Mouse (Mus musculus) adrenal gland, adult (tissue): ENCODE measurements around the gene Fam221a.
A peak's percentile ranks its signal among the peaks of the same experiment; 100 is the strongest.

Source experiments
- DNase-seq, 2 experiments: peaks; one replicate each; pipeline ENCODE4 v3.0.0; 2022 to 2023; ENCODE audit warnings: low spot score in 1 of 2; ENCODE audit not compliant: inconsistent age in 2 of 2

Fam221a gene

GRCm38 (mm10) chr6:49367159-49368054 lies at the start of gene Fam221a:
Gene Fam221a, plus strand, starts transcription at chr6:49367739.
- DNase-seq: peak; percentile 90 to 95

- DNase-seq: peak; percentile 98 to 99
Observed at GRCm38 (mm10) chr6:49318966-49319594, 48.5 kb upstream of the Fam221a start, which contains the start of gene Ccdc126. Gene Ccdc126, plus strand, starts transcription at chr6:49319274.

DNA sequence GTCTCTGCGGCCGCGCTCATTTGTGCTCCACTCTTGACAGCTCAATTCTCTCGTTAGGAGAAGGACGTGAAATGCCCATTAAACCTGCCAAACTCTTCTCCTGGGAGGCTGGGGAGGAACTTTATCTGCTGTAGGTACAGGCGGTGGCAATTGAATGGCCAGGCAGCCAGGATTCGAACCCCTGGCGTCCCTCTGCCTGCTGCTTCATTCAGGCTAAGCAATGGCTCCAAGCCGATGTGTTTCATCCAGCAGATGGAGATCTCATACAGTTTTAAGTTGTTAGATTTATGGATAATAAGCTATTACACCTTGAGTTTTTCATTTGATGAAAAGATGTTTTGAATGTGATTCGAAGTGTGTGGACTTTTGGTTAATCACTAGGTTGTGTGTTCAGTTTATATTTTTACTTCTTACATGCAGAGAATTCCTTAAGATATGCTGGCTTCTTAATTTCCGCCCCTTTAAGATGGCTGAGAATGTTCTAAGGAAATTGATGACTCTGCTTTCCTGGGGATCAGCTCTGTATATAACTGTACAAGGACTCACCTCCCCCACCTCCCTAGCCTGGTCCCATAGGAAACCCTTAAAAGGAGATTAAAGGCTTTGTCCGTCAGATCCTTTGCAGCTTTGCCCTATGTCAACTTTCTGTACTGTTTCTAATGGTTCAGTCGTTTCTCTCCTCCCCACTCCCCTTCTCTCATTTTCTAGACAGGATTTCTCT lies 47.8 kb upstream of the Fam221a start:
- no peak for DNase-seq

DNA sequence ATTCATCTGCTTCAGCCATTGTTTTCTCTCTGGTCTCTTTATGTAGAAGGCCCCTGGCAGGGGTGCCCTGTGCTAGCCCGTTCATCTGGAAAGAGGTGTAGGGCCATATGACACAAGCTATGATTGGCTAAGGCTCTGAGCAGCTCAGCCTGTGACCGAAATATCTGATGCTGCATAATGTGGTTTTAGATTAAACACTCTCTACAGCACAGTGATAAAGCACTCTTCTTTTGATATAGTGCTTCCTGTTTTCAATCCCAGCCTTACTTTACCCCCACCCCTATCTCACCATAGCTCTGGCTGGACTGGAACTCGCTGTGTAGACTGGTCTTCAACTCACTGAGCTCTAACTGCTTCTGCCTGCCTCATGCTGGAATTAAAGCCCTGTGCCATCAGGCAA lies 46.2 kb upstream of the Fam221a start:
- DNase-seq: no peak

DNA sequence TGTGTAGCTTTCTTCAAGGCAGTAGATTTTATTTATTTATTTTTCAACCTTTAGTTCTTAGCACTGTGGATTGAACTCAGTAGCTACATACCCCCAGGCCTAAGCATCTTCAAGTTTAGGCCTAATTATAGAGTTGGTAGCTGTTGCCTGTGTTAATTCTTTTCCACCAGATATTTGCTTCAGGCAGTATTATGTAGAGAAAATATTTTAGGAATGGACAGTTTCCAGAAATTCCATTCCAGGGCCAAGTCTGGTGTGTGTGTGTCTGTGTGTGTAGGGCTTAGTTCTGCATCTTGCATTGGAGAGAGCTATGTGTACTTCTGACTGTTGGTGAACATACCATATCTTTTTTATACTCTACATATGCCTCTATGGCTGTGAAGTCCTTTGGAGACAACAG lies 45.5 kb upstream of the Fam221a start:
- peak in 1 of 2 experiments; percentile 44 for DNase-seq

DNA sequence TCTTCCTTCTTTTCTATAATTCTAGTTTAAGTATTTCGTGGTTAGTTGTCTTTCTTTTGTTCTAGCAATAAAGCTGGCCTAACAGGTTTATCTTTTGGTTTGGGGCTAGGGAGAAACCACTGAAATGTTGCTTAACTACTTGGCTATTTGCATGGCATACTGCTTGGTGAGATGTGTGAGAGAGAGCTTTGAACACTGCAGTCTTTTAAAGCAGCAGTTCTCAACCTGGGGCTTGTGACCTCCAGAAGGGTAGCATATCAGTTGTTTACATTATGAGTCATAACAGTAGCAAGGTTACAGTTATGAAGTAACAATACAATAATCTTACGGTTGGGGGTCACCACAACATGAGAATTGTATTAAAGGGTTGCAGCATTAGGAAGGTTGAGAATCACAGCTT lies 44.6 kb upstream of the Fam221a start:
- DNase-seq: peak; percentile 20 to 69

GRCm38 (mm10) chr6:49324528-49324927 lies 43.0 kb upstream of the Fam221a start:
- no peak for DNase-seq

DNA sequence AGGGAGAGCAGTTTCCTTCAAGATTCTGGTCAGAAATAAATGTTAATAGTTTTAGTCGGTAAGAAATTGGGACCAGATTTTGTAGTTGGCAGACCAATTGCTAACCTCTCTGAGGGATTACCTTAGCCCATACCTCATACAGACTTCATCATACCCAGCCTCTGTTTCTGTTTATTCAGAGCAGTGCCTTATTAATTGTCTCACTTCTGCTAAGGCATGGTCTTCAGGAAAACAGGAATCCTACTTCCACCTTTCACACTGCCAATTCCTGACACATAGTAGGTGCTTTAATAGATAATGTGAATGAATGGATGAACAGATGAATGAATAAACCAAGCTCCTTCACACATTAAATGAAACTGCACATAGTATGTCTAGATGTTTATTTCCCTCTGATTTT lies 42.2 kb upstream of the Fam221a start:
- no peak for DNase-seq

- no peak for DNase-seq
Observed at GRCm38 (mm10) chr6:49326846-49327245, 40.7 kb upstream of the Fam221a start.

- peak in 1 of 2 experiments; percentile 79 for DNase-seq
Observed at GRCm38 (mm10) chr6:49331369-49332059, 36.0 kb upstream of the Fam221a start.

- DNase-seq: peak; percentile 28 to 69
Observed at GRCm38 (mm10) chr6:49332060-49332370, 35.5 kb upstream of the Fam221a start.

GRCm38 (mm10) chr6:49338566-49338965 lies 29.0 kb upstream of the Fam221a start:
- DNase-seq: no peak

DNA sequence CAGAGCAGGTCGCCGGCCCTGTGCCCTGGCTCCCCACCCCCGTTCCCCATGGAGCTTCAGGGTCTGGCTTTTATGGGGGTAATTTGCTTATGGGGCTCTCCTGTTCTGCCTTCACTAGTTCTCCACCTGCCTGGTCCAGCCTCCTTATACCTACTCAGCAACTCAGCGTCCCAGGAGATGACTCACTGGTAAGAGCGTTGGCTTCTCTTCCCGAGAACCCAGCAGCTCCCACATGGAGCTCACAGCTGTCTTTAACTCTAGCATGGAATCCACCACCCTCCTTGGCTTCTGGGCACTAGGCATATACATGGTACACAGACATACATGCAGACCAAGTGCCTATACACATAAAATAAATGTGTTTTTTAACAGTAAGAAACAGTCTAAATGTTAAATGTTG lies 28.4 kb upstream of the Fam221a start:
- DNase-seq: no peak

DNA sequence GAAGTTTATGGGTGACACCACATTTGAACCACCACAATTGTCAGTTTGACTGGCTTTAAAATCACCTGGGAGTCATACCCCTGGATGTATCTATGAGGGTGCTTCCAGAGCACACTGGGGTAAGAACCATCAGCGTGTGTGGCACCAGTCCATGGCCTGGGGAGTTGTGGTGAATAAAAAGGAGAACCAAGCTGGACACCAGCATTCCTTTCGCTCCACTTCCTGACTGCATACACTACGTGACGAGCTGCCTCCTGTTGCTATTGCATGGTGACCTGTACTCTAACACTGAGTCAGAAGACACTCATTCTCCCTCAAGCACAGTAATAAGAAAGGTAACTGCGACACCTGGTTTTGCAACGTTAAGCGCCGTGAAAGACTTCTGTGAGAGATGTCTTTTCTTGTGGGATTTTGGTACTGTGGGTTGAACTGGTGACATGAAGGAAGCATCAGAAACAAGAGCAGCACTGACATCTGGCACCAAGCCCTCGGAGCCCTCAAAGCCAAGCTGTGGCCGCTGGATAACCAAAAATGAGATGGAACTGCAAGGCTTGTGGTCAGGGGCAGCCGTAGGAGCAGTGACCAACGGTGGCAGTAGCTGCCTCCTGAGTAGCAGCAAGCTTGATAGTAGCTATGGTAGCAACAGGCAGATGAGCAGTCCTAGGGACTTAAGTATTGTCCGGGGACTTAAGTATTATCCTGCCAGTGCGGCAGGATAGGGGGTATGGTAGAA lies 23.6 kb upstream of the Fam221a start:
- DNase-seq: no peak

- peak; percentile 22 to 68 for DNase-seq
Observed at GRCm38 (mm10) chr6:49349826-49350225, 17.7 kb upstream of the Fam221a start.

GRCm38 (mm10) chr6:49354613-49355012 lies 12.9 kb upstream of the Fam221a start:
- no peak for DNase-seq

DNA sequence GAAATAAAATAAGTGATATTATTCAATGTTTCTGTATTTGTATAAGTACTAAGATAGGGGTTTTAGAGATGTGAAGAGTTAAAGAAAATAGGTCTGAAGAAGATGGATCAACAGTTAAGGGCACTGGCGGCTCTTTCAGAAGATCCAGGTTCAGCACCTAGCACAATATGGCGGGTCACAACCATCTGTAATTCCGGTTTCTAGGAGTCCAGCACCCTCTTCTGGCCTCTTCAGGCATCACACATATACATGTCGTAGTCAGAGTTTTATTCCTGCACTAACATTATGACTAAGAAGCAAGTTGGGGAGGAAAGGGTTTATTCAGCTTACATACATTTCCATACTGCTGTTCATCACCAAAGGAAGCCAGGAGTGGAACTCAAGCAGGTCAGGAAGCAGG lies 12.4 kb upstream of the Fam221a start:
- no peak for DNase-seq

DNA sequence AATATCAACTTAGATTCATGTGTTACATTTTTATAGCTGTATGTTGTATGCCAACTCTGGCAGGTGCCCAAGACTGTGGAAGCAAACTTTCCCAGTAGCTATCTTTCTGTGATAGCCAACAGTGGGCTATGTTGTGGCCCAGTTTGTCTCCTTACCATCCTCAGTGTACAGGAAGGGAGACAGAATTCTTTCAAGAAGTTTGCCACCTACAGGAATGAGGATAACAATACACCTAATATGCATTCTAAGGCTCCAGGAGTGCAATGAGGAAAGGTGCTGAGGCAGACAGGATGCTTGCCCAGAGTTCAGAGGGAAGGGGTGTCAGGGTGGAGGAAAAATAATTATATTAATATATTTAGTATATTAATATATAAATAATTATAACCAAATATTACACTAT lies 7.1 kb upstream of the Fam221a start:
- peak in 1 of 2 experiments; percentile 25 for DNase-seq

GRCm38 (mm10) chr6:49368212-49368611 lies 673 bp downstream of the Fam221a start:
- peak in 1 of 2 experiments; percentile 32 for DNase-seq

GRCm38 (mm10) chr6:49372705-49373104 lies 5.2 kb downstream of the Fam221a start:
- no peak for DNase-seq
